Mouse (Mus musculus) testis, adult 2 months (tissue): ENCODE results near the gene Ppp2r5e. TPM values are rescaled to one million over a fixed set of nuclear protein-coding genes. Genes with fewer than 3 reads are reported as not detected.

Source experiments
- H3K27ac ChIP-seq: fragments of 200-500 bp; 2 replicates; pipeline ENCODE4 v1.5.1; 2012; ENCODE audit warnings: low read depth, low read length; ENCODE audit not compliant: control insufficient read depth, insufficient read depth
- H3K27me3 ChIP-seq: fragments of 200-500 bp; 2 replicates; pipeline ENCODE4 v1.6.1; 2012; ENCODE audit warnings: mild to moderate bottlenecking, low read length, moderate library complexity; ENCODE audit not compliant: control insufficient read depth, insufficient read depth
- H3K36me3 ChIP-seq: fragments of 200-500 bp; 2 replicates; pipeline ENCODE4 v1.6.1; 2012; ENCODE audit warnings: mild to moderate bottlenecking, low read length; ENCODE audit not compliant: control insufficient read depth, insufficient read depth
- H3K4me1 ChIP-seq: fragments of 200-500 bp; 2 replicates; pipeline ENCODE4 v1.6.1; 2012; ENCODE audit warnings: low read length; ENCODE audit not compliant: control insufficient read depth, insufficient read depth
- H3K4me3 ChIP-seq: fragments of 200-500 bp; 2 replicates; pipeline ENCODE4 v1.5.1; 2012; ENCODE audit warnings: low read depth, mild to moderate bottlenecking, low read length, moderate library complexity, mixed read lengths; ENCODE audit not compliant: control insufficient read depth
- CTCF ChIP-seq: fragments of 200-500 bp; IDR thresholded peaks from 2 replicates; pipeline ENCODE4 v1.5.1; 2012; ENCODE audit warnings: low read depth, mild to moderate bottlenecking, inconsistent platforms, low read length, moderate library complexity; ENCODE audit not compliant: control insufficient read depth, insufficient read depth, insufficient replicate concordance
- POLR2A ChIP-seq: fragments of 200-500 bp; IDR thresholded peaks from 2 replicates; pipeline ENCODE4 v1.6.1; 2012; ENCODE audit warnings: low read depth, mild to moderate bottlenecking, inconsistent platforms, low read length, moderate library complexity; ENCODE audit not compliant: control insufficient read depth
- polyA plus RNA-seq: library from polyadenylated mRNA; depleted of rRNA; stranded (reverse); fragments of >200 nt; gene quantifications from 2 replicates; pipeline ENCODE4 v1.2.3, GENCODE M21; 2012

Gene Ppp2r5e
- polyA plus RNA-seq, 1 experiment: 93.9 TPM

DNA sequence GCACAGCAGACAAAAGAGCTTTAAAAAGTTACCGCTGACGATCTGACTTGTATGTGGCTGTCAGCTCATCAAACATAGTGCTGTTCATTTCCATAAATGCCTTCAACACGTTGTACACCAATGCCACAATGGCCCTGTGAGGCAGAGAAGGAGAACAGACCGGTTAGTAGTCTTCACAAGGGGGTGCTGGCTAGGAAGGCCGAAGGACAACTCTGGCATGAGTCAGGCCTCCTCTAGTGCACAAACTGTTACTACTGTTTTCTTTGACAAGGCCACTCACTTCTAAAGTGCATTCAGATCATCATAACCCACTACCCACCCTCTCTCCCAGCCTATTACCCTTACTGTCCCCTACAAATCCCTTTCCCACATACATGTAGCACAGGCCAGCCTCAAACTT lies 136.4 kb downstream of the Ppp2r5e start:
- H3K36me3 ChIP-seq: peaks cover 1% of the 10 kb centered on the region; the same call in 1 of the 2 replicates
- no peak overlapping the region for H3K27ac ChIP-seq
- TF ChIP-seq POLR2A (no peak), CTCF (no peak)
- H3K4me1 ChIP-seq: no peaks in the 10 kb centered on the region
- no peak overlapping the region for H3K4me3 ChIP-seq
- no peaks in the 10 kb centered on the region for H3K27me3 ChIP-seq

DNA sequence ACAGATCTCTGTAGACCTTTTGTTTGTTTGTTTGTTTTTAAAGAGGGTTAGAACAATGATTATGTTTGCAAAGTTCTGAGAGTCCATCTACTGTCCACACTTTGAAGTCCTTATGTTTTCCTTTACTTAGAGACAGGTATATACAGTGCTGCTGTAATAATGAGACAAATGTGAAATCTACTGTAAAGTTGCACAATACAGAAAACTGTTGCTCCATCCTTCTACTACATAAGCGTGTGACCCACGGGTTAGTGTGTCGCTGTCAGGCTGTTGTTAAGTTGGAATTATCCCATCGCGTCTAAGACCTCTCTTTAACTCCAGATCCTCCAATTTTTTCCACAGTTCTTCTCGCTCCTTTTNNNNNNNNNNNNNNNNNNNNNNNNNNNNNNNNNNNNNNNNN lies 142.6 kb downstream of the Ppp2r5e start:
- no peaks in the 10 kb centered on the region for H3K27me3 ChIP-seq
- H3K27ac ChIP-seq: no peak overlapping the region
- TF ChIP-seq CTCF (no peak), POLR2A (no peak)
- no peaks in the 10 kb centered on the region for H3K4me1 ChIP-seq
- no peak overlapping the region for H3K4me3 ChIP-seq
- peaks cover 1% of the 10 kb centered on the region; the same call in 1 of the 2 replicates for H3K36me3 ChIP-seq

DNA sequence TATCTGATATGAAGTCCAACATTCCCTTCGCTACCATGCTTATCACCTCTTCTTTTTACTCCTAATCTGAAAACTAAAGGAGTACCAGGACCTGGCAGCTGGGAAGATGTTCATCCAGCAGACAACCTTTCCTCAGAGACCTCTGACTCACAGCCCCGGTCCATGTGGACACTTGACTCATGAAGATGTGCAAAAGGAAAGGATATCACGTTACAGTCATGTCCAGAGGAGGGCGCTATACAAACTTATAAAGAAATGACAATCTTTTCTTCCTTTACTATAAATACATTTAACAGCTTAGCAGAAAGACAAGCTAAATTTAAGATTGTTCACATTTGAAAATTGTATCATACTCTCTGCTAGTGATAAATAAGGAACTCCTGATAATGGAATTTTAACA lies 143.0 kb downstream of the Ppp2r5e start:
- peaks cover 1% of the 10 kb centered on the region; the same call in 1 of the 2 replicates for H3K36me3 ChIP-seq
- no peaks in the 10 kb centered on the region for H3K4me1 ChIP-seq
- H3K4me3 ChIP-seq: no peak overlapping the region
- H3K27me3 ChIP-seq: no peaks in the 10 kb centered on the region
- TF ChIP-seq CTCF: no peak
- TF ChIP-seq POLR2A: no peak
- H3K27ac ChIP-seq: no peak overlapping the region

GRCm38 (mm10) chr12:75450592-75450991 lies 145.5 kb downstream of the Ppp2r5e start:
- Histone ChIP-seq H3K27ac (no peak overlapping the region), H3K36me3 (peaks cover 1% of the 10 kb centered on the region; the same call in 1 of the 2 replicates), H3K4me1 (no peaks in the 10 kb centered on the region), H3K27me3 (no peaks in the 10 kb centered on the region), H3K4me3 (no peak overlapping the region)
- TF ChIP-seq CTCF (no peak), POLR2A (no peak)

DNA sequence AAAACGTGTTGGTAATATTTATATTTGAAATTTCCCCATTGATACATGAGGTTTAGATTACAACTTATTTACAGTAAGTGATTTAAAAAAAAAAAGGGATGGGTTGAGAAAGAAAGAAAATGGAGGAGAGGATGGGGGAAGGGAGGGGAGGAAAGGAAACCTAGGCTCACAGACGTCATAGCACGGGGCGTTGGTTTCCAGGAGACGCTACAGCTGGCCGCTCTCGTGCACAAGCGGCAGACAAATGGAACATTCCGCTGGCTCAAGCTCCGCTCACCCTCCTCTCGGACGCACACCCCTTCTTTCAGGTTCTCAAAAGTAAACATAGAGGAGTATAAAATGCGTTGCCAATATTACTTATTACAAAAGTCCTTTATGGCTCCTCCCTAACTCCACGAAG lies 146.0 kb downstream of the Ppp2r5e start:
- H3K27ac ChIP-seq: no peak overlapping the region
- peaks cover 1% of the 10 kb centered on the region; the same call in 1 of the 2 replicates for H3K36me3 ChIP-seq
- no peaks in the 10 kb centered on the region for H3K27me3 ChIP-seq
- H3K4me3 ChIP-seq: no peak overlapping the region
- no peak for TF ChIP-seq CTCF
- TF ChIP-seq POLR2A: no peak
- no peaks in the 10 kb centered on the region for H3K4me1 ChIP-seq

DNA sequence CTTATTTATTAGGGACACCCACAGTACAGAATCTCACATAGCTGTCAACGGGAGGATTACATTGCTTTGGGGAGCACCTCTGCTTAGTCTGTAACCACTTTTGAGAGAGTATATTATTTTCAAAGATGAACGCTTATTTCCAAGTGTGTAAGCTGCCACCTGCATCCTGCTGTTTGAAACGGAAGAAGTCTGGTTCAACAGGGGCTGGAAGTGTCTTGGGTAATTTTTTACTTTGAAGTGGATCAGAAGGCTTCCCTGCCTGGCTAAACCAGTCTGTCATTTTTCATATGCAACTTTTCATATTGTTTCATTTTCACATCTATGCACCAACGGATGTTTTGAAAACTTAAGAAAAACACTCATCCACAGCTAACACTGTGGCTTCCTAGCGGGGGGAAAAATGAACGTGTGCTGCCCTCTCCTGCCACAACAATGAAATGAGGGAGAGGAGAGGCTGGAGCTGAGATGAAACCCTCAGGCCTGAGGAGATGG lies 146.5 kb downstream of the Ppp2r5e start:
- H3K36me3 ChIP-seq: peaks cover 1% of the 10 kb centered on the region; the same call in 1 of the 2 replicates
- TF ChIP-seq CTCF (peak; percentile 12; the same call in 1 of the 2 replicates), POLR2A (no peak)
- H3K4me1 ChIP-seq: no peaks in the 10 kb centered on the region
- no peak overlapping the region for H3K4me3 ChIP-seq
- H3K27ac ChIP-seq: no peak overlapping the region
- H3K27me3 ChIP-seq: no peaks in the 10 kb centered on the region

GRCm38 (mm10) chr12:75448921-75449320 lies 147.1 kb downstream of the Ppp2r5e start:
- peaks cover 1% of the 10 kb centered on the region; the same call in 1 of the 2 replicates for H3K36me3 ChIP-seq
- no peak for TF ChIP-seq CTCF
- no peak for TF ChIP-seq POLR2A
- no peak overlapping the region for H3K27ac ChIP-seq
- no peaks in the 10 kb centered on the region for H3K4me1 ChIP-seq
- no peaks in the 10 kb centered on the region for H3K27me3 ChIP-seq
- H3K4me3 ChIP-seq: no peak overlapping the region
